Mouse (Mus musculus) CD8-positive naive resting alpha-beta T cell, adult 2 months (primary cell): Measurements from ENCODE around the gene Capn9.

ENCODE experiments used
- DNase-seq, 2 experiments: peaks; one replicate each; pipeline ENCODE4 v3.0.0; 2022; ENCODE audit warnings: low read depth in 2 of 2, low spot score in 2 of 2

Capn9 gene

DNA sequence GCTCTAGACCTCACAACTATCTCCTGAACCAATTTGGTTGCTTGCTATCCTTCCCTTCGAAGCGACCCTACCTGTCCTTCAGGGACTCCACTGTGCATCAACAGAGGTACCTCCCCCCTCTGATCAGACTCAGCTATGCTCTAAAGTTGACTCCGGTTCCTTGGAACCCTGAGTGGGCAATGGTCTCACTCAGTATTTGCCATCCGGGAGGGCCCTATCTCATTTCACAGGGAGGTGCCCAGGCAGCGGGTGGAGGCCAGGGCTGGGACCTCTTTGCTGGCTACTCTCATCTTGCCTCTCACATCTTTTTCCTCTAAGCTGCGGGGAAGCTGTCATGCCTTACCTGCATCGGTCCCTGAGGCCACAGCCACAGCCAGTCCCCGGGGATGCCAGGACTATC lies at the start of gene Capn9:
Gene Capn9 (plus strand): TSS at position 301 of the 400 bp plus-strand sequence.
- no peak for DNase-seq

DNA sequence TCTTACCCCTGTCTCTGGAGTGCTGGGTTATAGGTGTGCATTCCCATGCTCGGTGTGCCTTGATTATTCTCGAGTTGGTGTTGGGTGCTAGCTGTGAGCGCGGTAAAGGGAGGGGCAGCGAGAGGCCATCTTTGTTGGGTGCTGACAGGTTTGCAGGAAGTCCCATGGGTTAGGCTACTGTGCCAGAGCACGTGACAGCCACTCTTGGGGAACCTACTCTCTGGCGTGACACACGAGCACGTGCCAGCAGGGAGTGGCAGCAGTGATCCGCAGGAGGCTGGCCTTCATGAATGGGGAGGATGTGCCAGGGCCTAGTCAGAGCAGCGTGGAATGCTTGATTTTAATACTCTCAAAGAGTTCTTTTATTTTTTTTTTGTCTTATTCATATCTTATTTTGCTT lies 49.6 kb upstream of the Capn9 start:
- DNase-seq, result no peak

DNA sequence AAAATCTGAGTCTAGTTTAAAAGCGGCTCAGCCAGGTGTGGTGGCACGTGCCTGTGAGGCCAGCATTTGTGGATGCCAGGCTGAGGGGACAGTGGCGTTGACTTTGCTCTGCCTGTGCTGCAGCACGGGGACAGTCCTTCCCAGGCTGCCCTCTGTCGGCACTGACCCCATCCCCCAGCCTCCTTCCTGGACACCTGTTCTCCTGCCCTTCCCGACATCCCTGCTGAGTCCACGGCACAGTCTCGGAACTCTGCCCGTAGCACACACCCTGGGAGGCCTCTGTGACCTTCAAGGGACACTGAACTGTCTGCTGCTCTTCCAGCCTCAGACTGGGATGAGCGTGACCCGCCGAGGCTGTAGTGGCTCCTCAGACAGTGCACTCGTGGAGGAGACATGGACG lies 45.8 kb upstream of the Capn9 start:
- DNase-seq, result no peak

DNA sequence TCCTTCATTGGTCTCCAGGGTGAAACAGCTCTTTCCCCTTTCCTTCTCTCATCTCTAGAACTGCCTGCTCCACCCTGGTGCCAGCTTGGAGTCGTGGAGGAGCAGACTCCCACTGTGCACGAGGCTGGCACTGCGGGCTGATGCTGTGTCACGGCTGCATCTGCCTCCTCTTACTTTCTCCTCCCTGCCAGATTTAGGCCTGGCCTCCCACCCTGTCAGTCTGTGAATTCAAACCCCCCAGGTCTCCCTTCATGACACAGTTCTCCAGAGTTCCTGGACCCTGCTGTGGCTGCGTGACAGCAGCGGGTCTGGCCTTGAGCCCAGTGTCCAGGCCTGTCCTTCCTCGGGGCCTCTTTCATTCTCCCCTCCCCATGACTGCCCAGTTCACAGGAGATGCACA lies 45.4 kb upstream of the Capn9 start:
- no peak for DNase-seq

DNA sequence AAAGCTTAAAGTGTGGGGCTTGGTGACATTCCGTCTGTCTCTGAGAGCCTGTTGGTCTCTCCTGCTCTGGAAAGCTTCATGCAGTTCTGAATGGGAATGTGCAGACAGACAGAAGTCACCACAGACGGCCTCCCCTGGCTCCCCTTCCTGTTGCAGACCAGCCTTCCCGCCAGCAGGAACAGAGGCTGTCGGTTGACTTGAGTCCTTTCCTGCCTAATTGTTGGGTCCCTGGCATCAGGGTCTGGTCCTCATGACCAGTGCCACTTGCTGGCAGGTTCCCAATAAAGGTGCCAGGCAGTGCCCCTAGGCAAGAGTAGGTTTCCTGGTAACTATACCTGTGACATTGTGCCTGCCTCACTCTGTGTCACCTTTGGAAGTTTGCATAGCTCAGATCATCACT lies 44.9 kb upstream of the Capn9 start:
- DNase-seq, result no peak

DNA sequence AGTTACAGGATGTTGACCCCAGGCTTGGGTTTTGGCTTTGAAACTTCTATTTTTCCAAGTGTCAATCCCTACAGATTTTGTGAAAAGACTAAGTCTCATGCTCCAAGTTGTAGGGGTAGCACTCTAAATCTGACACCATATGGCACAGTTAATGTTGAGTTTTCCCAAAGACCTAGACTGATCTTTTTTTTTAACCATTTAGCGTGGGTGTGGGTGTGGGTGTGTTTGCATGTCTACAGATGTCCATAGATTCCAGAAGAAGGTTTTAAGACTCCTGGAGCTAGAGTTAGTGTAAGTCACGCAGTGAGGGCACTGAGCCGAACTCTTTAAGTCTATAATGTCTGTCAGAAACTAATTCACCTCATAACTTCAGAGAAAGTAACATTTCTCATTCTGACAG lies 43.3 kb upstream of the Capn9 start:
- no peak for DNase-seq

DNA sequence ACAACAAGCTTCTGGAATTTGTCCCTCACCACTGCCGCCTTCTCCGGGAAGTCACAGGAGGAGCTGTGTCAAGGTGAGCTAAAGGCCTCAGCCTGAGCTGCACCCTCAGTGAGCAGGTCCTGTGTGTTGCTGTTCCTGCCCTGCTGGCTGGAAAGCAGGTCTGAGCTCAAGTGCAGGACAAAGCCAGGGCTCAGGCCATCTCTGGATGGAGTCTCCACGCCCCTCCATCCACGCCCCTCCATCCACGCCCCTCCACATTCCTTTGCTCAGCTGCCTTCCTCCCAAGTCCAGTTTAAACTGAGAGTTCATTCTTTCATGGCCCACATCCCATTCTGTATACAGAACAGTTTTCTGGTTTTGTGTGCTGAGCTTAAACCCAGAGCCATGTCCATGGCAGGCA lies 40.5 kb upstream of the Capn9 start:
- DNase-seq, result no peak

DNA sequence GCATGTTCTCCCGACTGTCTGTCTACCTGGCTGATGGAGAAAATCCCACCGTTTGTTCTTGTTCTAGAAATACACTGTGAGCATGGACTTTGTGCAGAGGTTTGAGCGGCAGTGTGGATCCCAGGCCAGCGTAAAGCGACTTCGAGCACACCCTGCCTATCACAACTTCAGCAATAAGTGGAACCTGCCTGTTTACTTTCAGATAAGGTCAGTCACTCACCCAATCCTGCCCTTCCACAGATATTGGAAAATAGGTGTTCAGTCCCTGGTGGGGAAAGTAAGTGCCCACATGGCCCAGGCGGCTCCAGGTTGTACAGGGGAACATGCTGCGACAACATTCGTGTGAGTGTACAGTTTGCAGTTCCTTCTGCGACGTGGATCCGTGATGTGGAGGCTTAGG lies 35.0 kb upstream of the Capn9 start:
- no peak for DNase-seq

DNA sequence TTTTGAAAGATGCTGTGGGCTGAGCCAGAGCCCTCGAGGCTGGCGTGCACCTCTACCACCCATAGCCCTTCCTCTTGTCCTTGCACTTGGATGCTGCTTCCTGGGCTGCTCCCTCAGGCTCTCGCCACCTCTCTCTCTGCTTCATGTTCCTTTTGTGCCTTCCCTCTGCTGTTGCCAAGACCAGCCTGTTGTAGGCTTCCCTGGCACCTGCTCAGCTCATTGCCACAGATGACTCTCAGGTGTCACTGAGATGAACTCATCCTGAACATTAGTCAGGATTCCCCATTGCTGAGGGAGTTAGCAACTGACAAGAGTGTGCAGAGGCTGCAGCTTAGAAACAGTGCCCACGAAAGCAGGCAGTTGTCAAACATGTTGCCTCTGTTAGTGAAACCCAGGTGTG lies 33.9 kb upstream of the Capn9 start:
- no peak for DNase-seq

DNA sequence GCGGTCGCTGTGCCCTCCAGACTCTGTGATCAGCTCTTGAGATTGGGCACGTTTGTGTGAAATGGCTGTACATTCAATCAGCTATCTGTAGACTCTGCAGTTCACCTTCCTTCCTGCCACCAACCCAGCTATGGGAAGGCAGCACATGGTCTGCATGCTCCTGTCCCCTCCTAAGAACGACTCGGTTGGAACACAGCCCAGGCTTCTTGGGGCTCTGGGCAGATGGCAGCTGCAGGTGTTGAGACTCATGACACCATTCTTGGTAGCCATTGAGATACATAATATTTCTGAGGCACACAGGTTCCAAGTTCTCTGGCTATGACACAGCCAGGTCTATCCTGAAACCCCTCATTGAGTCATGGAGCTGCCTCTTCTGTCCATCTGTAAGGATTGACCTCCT lies 32.6 kb upstream of the Capn9 start:
- no peak for DNase-seq

DNA sequence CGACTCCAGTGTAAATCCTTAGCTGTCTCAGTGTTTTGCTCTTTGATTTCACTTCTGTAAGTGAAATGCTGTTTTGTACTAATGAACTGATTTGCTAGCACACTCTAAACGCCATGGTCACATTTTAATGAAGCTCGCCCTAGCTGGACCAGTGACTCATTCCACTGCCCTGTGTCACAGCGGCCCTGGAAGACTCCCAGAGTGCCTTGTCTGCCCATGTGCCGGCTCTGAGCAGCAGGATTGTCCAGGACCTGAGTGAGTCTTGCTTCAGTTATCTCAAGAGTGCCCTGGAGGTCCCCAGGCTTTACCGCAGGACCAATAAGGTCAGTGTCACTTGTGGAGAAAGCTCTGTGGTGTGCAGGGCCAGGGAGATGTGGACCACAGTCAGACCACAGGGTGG lies 29.5 kb upstream of the Capn9 start:
- DNase-seq, result no peak

DNA sequence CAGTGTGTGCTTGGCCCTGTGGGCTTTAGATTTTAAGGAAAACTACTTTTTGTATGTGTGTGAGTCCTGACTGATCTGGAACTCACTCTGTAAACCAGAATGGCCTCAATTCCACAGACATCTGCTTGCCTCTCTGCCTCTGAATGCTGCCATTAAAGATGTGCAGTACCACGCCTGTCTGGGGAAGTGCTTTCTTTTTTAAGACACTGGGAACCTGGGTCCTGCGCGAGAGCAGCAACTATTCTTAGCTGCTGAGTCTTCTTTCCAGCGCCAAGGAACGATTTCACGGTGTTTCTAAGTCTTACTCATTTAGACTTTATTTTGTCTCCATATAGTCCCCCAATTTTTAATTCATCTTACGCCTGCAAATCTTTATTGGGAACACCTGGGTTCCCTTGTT lies 29.1 kb upstream of the Capn9 start:
- no peak for DNase-seq

DNA sequence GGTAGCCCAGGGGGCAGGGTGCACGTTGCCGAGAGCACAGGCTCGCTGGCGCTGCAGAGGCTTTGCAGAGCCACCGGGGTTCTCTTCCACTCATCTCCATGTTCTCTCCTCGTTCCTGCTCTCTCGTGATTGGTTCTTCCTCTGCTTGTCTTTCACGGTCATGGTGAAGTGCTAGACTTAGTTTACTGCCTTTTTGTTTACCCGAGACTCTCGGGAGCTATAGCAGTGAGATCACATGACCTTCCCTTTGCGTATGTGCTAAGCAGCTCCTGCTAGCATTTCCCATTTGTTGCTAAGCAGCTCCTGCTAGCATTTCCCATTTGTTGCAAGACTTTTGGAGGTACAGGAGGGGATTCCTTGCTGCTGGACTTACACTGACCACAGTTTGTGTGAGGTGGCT lies 28.6 kb upstream of the Capn9 start:
- DNase-seq, result no peak

DNA sequence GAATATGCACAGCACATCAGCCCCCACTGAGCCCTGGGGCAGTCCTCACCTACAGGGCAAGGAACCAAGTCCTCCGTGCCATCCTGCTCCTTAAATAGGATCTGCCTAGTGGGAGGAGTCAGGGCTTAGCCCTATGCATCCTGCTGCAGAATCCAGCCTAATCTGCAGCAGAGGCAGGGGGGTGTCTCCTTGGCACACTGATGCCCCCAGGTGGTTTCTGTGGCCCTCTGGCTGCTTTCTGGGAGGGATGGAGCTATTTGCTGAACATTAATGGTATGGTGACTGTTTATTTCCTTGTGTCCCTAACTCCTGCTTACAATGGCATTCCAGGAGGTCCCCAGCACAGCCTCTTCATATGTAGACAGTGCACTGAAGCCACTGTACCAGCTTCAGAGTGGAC lies 27.7 kb upstream of the Capn9 start:
- no peak for DNase-seq

DNA sequence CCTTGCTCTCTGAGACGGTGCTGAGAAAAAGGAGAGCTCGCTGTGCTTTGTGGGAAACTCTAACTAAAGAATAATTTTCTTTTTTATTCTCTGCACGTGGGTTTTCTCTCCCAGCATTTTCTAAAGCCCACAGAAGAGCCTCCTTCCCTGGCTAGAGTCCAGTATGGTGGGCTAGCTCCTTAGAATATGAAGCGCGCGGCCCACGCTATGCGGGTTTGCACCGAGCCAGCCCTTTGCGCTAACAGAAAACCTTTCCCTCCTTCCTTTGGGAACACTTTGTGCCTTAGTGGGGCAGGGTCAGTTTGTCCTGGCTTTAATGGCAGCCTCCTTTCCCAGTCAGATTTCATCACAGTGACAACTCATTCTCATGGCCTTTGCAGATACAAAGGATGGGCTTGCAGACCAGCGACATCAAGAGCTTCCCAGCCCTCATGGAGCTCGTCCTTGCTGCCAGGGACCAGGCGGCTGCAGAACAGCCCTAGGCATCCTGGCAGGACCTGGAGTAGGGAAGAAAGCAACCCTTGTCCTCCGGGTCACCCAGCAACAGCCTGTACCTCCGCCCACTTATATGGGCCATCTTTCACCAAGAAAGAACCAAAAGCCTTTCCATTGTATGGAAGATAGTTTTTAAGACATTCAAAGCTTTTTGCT lies 24.8 kb upstream of the Capn9 start:
- DNase-seq, result no peak

DNA sequence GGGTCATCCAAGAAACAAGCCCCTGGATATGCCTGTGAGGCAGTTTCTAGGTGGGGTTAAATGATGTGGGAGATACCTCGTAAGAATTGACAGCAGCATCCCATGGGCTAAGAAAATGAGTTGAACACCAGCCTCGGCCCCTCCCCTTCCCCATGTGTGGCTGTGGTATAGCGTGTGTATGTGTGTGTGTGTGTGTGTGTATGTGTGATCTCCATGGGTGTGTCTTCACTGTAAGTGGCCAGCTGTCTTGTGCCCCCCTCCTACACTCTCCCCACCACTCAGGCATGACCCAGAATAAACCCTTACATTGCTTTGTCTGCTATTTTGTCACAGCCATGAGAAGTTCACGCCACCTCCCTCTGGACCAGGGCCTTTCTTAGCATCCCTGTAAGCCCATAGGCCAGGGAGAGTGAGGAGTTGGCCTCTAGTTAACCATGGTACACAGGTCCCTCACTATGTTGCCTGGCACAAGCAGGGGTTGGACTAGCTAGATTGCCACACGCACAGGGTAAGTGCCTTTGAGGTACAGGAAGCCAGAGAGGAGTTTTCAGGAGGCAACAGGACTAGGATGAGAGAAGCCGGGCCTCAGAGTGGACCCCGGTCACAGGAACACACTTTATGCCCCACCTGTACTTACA lies 20.7 kb upstream of the Capn9 start:
- DNase-seq, result no peak

DNA sequence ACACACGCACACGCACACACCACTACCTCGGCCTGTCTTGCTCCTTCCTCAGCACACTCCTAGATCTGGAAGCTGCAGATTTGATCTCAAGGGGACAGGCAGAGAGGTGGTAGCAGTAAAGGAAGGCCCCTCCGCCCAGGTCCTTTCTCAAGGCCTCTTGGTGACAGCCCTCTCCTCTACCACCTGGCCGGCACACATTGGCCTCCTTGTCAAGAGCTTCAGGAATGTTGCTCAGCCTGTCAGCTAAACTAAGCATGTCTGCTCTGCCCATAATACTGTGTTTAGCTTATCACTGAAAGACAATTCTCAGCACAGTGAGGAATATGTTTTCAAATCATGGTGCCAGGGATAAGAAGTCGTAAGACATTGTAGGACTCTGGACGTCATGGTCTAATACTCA lies 19.7 kb upstream of the Capn9 start:
- DNase-seq, result no peak

DNA sequence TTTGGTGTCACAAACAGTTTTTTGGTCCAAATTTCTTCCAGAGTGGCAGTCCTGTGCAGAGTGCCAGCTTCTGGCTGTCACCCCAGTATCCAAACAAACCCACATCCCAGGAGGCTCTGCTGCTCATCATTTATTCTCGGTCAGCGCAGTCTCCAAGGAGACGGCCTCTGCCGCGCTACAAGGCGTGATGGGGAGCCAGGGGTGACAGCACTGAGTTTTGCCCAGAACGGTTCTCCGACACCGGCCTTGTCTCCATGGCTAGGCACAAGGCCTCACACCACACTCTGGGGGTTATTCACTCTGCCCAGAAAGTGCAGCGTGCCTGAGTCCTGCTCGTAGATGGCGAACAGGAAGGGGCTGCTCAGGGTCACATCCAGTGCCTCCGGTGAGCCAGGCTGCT lies 19.3 kb upstream of the Capn9 start:
- DNase-seq, result no peak

DNA sequence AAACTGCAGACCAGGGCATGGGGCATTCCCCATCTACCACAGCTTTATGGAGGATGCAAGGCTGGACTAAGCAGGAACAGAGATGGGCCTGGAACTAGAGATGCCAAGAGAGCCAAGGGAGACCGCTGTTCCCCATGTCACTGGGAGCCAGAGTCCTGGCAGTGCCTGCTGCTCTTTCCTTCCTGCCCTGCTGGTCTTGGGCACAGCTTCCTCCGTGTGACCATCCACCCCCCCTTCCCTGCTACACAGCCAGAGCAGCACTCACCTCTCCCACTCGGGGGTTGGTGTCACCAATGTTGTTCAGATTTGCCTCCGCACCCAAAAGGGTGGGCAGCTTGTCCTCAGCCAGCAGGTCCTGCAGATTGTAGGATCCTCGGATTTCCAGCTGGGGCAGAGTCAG lies 18.4 kb upstream of the Capn9 start:
- no peak for DNase-seq

DNA sequence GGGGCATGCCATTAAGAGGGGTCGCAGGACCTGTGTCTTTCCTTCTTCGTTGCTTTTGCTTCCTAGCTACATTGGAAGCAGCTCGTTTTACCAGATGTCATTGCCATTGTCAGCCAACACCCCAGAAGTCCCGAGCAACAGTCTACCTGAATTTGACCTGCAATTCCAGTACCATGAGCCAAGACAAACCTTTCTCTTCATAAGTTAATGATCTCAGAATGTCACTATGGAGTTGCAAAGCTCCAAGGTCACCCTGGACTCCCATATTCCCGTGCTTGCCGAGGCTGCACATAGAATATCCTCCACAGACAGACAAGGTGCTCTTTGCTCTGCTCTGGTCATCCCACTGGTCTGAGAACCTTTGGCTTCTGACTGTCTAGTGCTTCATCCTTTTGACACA lies 8.8 kb upstream of the Capn9 start:
- DNase-seq, result no peak

DNA sequence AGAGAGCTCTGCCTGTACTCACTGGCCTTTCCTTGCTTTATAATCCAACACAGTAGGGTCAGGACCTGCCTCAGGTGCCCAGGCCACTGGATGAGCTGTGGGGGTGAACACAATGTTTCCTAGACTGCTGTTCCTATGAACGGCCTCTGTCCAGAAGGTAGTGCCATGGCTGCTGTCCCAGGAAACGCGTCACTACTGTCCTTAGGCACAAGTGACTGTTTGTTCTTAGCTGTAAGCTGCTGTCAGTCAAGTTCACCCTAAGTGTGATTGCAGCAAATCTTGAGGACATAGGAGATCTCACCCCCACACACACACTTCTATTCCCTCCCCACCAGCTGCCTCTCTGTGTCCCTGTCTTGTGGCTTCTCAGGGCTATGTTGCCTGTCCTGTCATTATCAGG lies 8.3 kb upstream of the Capn9 start:
- DNase-seq, result no peak

DNA sequence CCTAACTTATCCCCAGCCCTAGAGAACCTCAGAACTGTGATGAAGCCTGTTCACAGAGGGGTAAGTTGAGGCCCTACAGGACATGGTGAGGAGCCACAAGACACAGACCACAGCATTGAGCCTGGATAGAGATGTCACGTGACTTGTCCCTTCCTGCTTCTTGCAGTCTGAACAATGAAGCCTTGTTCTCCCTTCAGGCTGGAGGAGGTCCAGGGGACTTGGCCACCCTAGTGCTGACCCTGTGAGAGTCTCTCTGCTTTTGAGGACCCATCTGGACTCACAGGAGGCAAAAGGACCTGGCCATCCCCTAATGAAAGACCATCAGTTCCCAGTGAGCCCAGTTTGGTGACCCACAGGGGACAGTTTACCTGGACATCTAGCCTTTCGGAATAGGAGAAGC lies 6.8 kb upstream of the Capn9 start:
- DNase-seq, result no peak

DNA sequence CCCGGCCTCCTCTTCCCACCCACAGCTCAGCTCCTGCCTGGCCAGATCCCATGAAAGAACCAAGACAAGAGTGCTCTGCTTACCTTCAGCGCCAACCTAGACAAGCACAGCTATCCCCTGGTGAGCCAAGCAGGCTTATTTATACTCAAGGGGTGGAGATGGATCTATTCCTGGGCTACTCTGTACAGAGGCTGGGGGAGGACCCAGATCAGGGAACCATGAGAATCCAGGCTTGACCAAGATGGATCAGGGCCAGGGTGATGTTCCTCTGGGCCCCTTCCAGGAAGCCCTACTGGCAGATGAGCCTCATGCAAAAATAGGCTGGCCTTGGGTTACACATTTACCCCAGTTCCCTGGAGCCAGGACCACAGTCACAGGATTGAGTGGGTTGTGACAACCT lies 6.3 kb upstream of the Capn9 start, which contains the start of gene Agt:
Gene Agt (minus strand): TSS at position 114 of the 400 bp plus-strand sequence.
- no peak for DNase-seq
